Mouse (Mus musculus) intestine, embryonic 15.5 days (tissue): Measurements from ENCODE around the gene Zdhhc7. TPM values are rescaled to one million over a fixed set of nuclear protein-coding genes. Genes with fewer than 3 reads are reported as not detected.

ENCODE experiments used
- ATAC-seq: fragments of 200-750 bp; cut with Nextera tagmentation; 2 replicates; pipeline ENCODE4 v1.8.0; 2017; ENCODE audit warnings: moderate TSS enrichment, moderate library complexity
- H3K27ac ChIP-seq: fragments of 300-500 bp; sonication (generic); 2 replicates; pipeline ENCODE4 v1.5.1; 2015; ENCODE audit warnings: mild to moderate bottlenecking, inconsistent platforms
- H3K27me3 ChIP-seq: fragments of 300-500 bp; sonication (generic); replicated peaks from 2 replicates; pipeline ENCODE4 v1.6.1; 2015; ENCODE audit warnings: inconsistent platforms
- H3K36me3 ChIP-seq: fragments of 300-500 bp; sonication (generic); 2 replicates; pipeline ENCODE4 v1.6.1; 2015; ENCODE audit warnings: inconsistent platforms
- H3K4me1 ChIP-seq: fragments of 300-500 bp; sonication (generic); replicated peaks from 2 replicates; pipeline ENCODE4 v1.6.1; 2015; ENCODE audit warnings: inconsistent platforms
- H3K4me2 ChIP-seq: fragments of 300-500 bp; sonication (generic); replicated peaks from 2 replicates; pipeline ENCODE4 v1.6.1; 2015; ENCODE audit warnings: mild to moderate bottlenecking, inconsistent platforms
- H3K4me3 ChIP-seq: fragments of 300-500 bp; sonication (generic); replicated peaks from 2 replicates; pipeline ENCODE4 v1.5.1; 2015; ENCODE audit warnings: inconsistent platforms
- H3K9ac ChIP-seq: fragments of 300-500 bp; sonication (generic); 2 replicates; pipeline ENCODE4 v1.6.1; 2015; ENCODE audit warnings: inconsistent platforms
- H3K9me3 ChIP-seq: fragments of 300-500 bp; sonication (generic); 2 replicates; pipeline ENCODE4 v1.6.1; 2016; ENCODE audit warnings: inconsistent platforms
- WGBS: fragments of 180-500 bp; shearing (Covaris S2); methylation state at CpG from one replicate; pipeline ENCODE4 v1.1.7; 2015; 5-methylcytosine and 5-hydroxymethylcytosine counted together
- polyA plus RNA-seq: library from polyadenylated mRNA; unstranded; fragments of >200 nt; fragmentation: Nextera tagmentation; extraction: Ambion mirVana; gene quantifications from 2 replicates; pipeline ENCODE4 v1.2.1, GENCODE M21; 2015

The Zdhhc7 gene
- polyA plus RNA-seq, 1 experiment from 2014 or later = 34.8 TPM

GRCm38 (mm10) chr8:120113306-120113705 lies 12.0 kb upstream of the Zdhhc7 start:
- H3K36me3 ChIP-seq = no peaks in the 10 kb centered on the region
- H3K27ac ChIP-seq = peak overlapping the region; percentile 92
- peak overlapping the region; percentile 66 for H3K9ac ChIP-seq
- no peaks in the 10 kb centered on the region for H3K9me3 ChIP-seq
- ATAC-seq = peak; percentile 54
- 2% methylated on average over 10 of the region's 10 CpGs for WGBS
- peaks cover 17% of the 10 kb centered on the region; the same call in 1 of the 2 replicates for H3K27me3 ChIP-seq
- H3K4me2 ChIP-seq = peak overlapping the region; percentile 87
- peaks cover 13% of the 10 kb centered on the region for H3K4me1 ChIP-seq
- peak overlapping the region; percentile 79 for H3K4me3 ChIP-seq

- Histone ChIP-seq H3K36me3 (no peaks in the 10 kb centered on the region), H3K27ac (peak overlapping the region; percentile 92; the same call in 1 of the 2 replicates), H3K4me1 (peaks cover 13% of the 10 kb centered on the region), H3K4me3 (no peak overlapping the region), H3K4me2 (peak overlapping the region; percentile 87), H3K9ac (no peak overlapping the region), H3K27me3 (peaks cover 17% of the 10 kb centered on the region; the same call in 1 of the 2 replicates), H3K9me3 (no peaks in the 10 kb centered on the region)
- WGBS = 74% methylated on average over 5 of the region's 5 CpGs
- no peak for ATAC-seq
Measured at GRCm38 (mm10) chr8:120112535-120112934, 11.3 kb upstream of the Zdhhc7 start.

- no peaks in the 10 kb centered on the region for H3K36me3 ChIP-seq
- H3K9ac ChIP-seq = no peak overlapping the region
- no peak overlapping the region for H3K4me3 ChIP-seq
- peaks cover 13% of the 10 kb centered on the region; the same call in 1 of the 2 replicates for H3K27me3 ChIP-seq
- ATAC-seq = no peak
- no peak overlapping the region for H3K27ac ChIP-seq
- H3K4me1 ChIP-seq = peaks cover 13% of the 10 kb centered on the region
- WGBS = 61% methylated on average over 4 of the region's 4 CpGs
- H3K9me3 ChIP-seq = no peaks in the 10 kb centered on the region
- H3K4me2 ChIP-seq = no peak overlapping the region
Measured at GRCm38 (mm10) chr8:120111382-120111781, 10.1 kb upstream of the Zdhhc7 start.

- ATAC-seq = no peak
- Histone ChIP-seq H3K9ac (no peak overlapping the region), H3K4me2 (no peak overlapping the region), H3K9me3 (no peaks in the 10 kb centered on the region), H3K4me1 (peaks cover 13% of the 10 kb centered on the region), H3K27me3 (peaks cover 9% of the 10 kb centered on the region; the same call in 1 of the 2 replicates), H3K36me3 (no peaks in the 10 kb centered on the region), H3K27ac (no peak overlapping the region), H3K4me3 (no peak overlapping the region)
- WGBS = 88% methylated on average over 4 of the region's 4 CpGs
Measured at GRCm38 (mm10) chr8:120110966-120111365, 9.7 kb upstream of the Zdhhc7 start.

GRCm38 (mm10) chr8:120109149-120109548 lies 7.9 kb upstream of the Zdhhc7 start:
- ATAC-seq = no peak
- Histone ChIP-seq H3K27me3 (no peaks in the 10 kb centered on the region), H3K36me3 (no peaks in the 10 kb centered on the region), H3K4me2 (no peak overlapping the region), H3K9ac (no peak overlapping the region), H3K27ac (no peak overlapping the region), H3K4me1 (peaks cover 7% of the 10 kb centered on the region), H3K9me3 (no peaks in the 10 kb centered on the region), H3K4me3 (no peak overlapping the region)
- WGBS = 24% methylated on average over 3 of the region's 3 CpGs

GRCm38 (mm10) chr8:120104721-120105272 lies 3.5 kb upstream of the Zdhhc7 start:
- Histone ChIP-seq H3K9me3 (no peaks in the 10 kb centered on the region), H3K36me3 (no peaks in the 10 kb centered on the region), H3K9ac (no peak overlapping the region), H3K27ac (no peak overlapping the region), H3K4me3 (no peak overlapping the region), H3K4me1 (peaks cover 17% of the 10 kb centered on the region), H3K27me3 (no peaks in the 10 kb centered on the region), H3K4me2 (no peak overlapping the region)
- no peak for ATAC-seq
- 57% methylated on average over 9 of the region's 9 CpGs for WGBS

- no peak overlapping the region for H3K4me2 ChIP-seq
- 81% methylated on average over 9 of the region's 9 CpGs for WGBS
- H3K27ac ChIP-seq = no peak overlapping the region
- ATAC-seq = no peak
- H3K4me3 ChIP-seq = no peak overlapping the region
- H3K27me3 ChIP-seq = no peaks in the 10 kb centered on the region
- H3K4me1 ChIP-seq = peaks cover 20% of the 10 kb centered on the region
- H3K9ac ChIP-seq = no peak overlapping the region
- H3K36me3 ChIP-seq = no peaks in the 10 kb centered on the region
- H3K9me3 ChIP-seq = no peaks in the 10 kb centered on the region
Measured at GRCm38 (mm10) chr8:120103916-120104315, 2.6 kb upstream of the Zdhhc7 start.

- 3% methylated on average over 25 of the region's 25 CpGs for WGBS
- peak; percentile 42 for ATAC-seq
- peak overlapping the region; percentile 85 for H3K4me2 ChIP-seq
Measured at GRCm38 (mm10) chr8:120100388-120101067, 754 bp downstream of the Zdhhc7 start.

GRCm38 (mm10) chr8:120096486-120096885 lies 4.8 kb downstream of the Zdhhc7 start:
- peaks cover 19% of the 10 kb centered on the region; the same call in 1 of the 2 replicates for H3K36me3 ChIP-seq
- ATAC-seq = peak; percentile 56
- H3K4me2 ChIP-seq = no peak overlapping the region; the same call in 1 of the 2 replicates
- H3K9me3 ChIP-seq = no peaks in the 10 kb centered on the region
- H3K4me1 ChIP-seq = peaks cover 35% of the 10 kb centered on the region
- no peak overlapping the region for H3K27ac ChIP-seq
- no peak overlapping the region for H3K9ac ChIP-seq
- H3K4me3 ChIP-seq = no peak overlapping the region
- H3K27me3 ChIP-seq = no peaks in the 10 kb centered on the region
- 53% methylated on average over 2 of the region's 2 CpGs for WGBS

More at GRCm38 (mm10) chr8:120100388-120101067, 754 bp downstream of the Zdhhc7 start:
- Histone ChIP-seq H3K4me1 (peaks cover 33% of the 10 kb centered on the region), H3K27me3 (no peaks in the 10 kb centered on the region), H3K9ac (peak overlapping the region; percentile 92), H3K27ac (peak overlapping the region; percentile 89), H3K4me3 (peak overlapping the region; percentile 96), H3K36me3 (no peaks in the 10 kb centered on the region), H3K9me3 (no peaks in the 10 kb centered on the region)

GRCm38 (mm10) chr8:120094801-120095200 lies 6.5 kb downstream of the Zdhhc7 start:
- Histone ChIP-seq H3K4me1 (peaks cover 29% of the 10 kb centered on the region), H3K4me2 (peak overlapping the region; percentile 23; the same call in 1 of the 2 replicates), H3K9ac (peak overlapping the region; percentile 28; the same call in 1 of the 2 replicates), H3K9me3 (no peaks in the 10 kb centered on the region), H3K4me3 (no peak overlapping the region), H3K27ac (peak overlapping the region; percentile 59), H3K36me3 (peaks cover 31% of the 10 kb centered on the region; the same call in 1 of the 2 replicates), H3K27me3 (no peaks in the 10 kb centered on the region)
- ATAC-seq = no peak
- WGBS = 73% methylated on average over 10 of the region's 10 CpGs

- Histone ChIP-seq H3K4me3 (no peak overlapping the region), H3K4me2 (no peak overlapping the region), H3K36me3 (peaks cover 31% of the 10 kb centered on the region; the same call in 1 of the 2 replicates), H3K9me3 (no peaks in the 10 kb centered on the region), H3K9ac (no peak overlapping the region), H3K27ac (no peak overlapping the region), H3K4me1 (peaks cover 25% of the 10 kb centered on the region), H3K27me3 (no peaks in the 10 kb centered on the region)
- no peak for ATAC-seq
- WGBS = 88% methylated on average over 3 of the region's 3 CpGs
Measured at GRCm38 (mm10) chr8:120093103-120093502, 8.2 kb downstream of the Zdhhc7 start.

- Histone ChIP-seq H3K4me3 (no peak overlapping the region), H3K27ac (no peak overlapping the region), H3K36me3 (peaks cover 45% of the 10 kb centered on the region), H3K4me2 (no peak overlapping the region), H3K4me1 (peaks cover 18% of the 10 kb centered on the region), H3K9me3 (no peaks in the 10 kb centered on the region), H3K27me3 (no peaks in the 10 kb centered on the region), H3K9ac (no peak overlapping the region)
- ATAC-seq = no peak
- WGBS = 97% methylated on average over 3 of the region's 3 CpGs
Measured at GRCm38 (mm10) chr8:120091032-120091431, 10.2 kb downstream of the Zdhhc7 start.
